Mouse (Mus musculus) mammary gland, adult 2 months (tissue): ENCODE results near the gene Glb1l. TPM values are rescaled to one million over a fixed set of nuclear protein-coding genes. Genes with fewer than 3 reads are reported as not detected.

ENCODE experiments used
- polyA plus RNA-seq: library from polyadenylated mRNA; depleted of rRNA; stranded (reverse); fragments of >200 nt; gene quantifications from 2 replicates; pipeline ENCODE4 v1.2.3, GENCODE M21; 2012; ENCODE audit warnings: low replicate concordance; rRNA removed

The Glb1l gene
- 9.4 and 18.5 TPM in 2 replicates for polyA plus RNA-seq

GRCm38 (mm10) chr1:75210136-75211087 is at the start of gene Glb1l, which contains the start of gene Stk16:
Gene Glb1l (minus strand): TSS chr1:75210813.
Gene Stk16 (plus strand): TSS chr1:75210838.

GRCm38 (mm10) chr1:75236117-75237050 is 25.8 kb upstream of the Glb1l start, which contains the start of gene Dnajb2:
Gene Dnajb2 (plus strand): TSS chr1:75236406.

GRCm38 (mm10) chr1:75231664-75232152 is 21.1 kb upstream of the Glb1l start, which contains the start of gene A630095N17Rik:
Gene A630095N17Rik (minus strand): TSS chr1:75232102.

GRCm38 (mm10) chr1:75219531-75219930 is 8.9 kb upstream of the Glb1l start, which contains the start of gene Tuba4a:
Gene Tuba4a (minus strand): TSS chr1:75219865.

GRCm38 (mm10) chr1:75191622-75192402 is 18.8 kb downstream of the Glb1l start, which contains the start of the genes Ankzf1 and Atg9a:
Gene Ankzf1 (plus strand): TSS chr1:75192151.
Gene Atg9a (minus strand): TSS chr1:75192196.

GRCm38 (mm10) chr1:75180105-75180590 is 30.5 kb downstream of the Glb1l start, which contains the start of gene Abcb6:
Gene Abcb6 (minus strand): TSS chr1:75180392.

GRCm38 (mm10) chr1:75168472-75169464 is 41.8 kb downstream of the Glb1l start, which contains the start of gene Zfand2b:
Gene Zfand2b (plus strand): TSS chr1:75168646.

Other genes with a start within 250 kb of the Glb1l start
- 2.6 and 5.6 TPM in 2 replicates for gene Nhej1, start 85.6 kb downstream of the Glb1l start, polyA plus RNA-seq
- 0.76 and 0.80 TPM in 2 replicates for gene Slc23a3, start 76.9 kb downstream of the Glb1l start, polyA plus RNA-seq
- 66.5 and 70.1 TPM in 2 replicates for gene Cnppd1, start 68.1 kb downstream of the Glb1l start, polyA plus RNA-seq
- gene Retreg2, start 68.0 kb downstream of the Glb1l start, polyA plus RNA-seq = 139 and 161 TPM in 2 replicates
- gene Zfand2b, start 42.2 kb downstream of the Glb1l start, polyA plus RNA-seq = 73.7 and 75.2 TPM in 2 replicates
- gene Abcb6, start 30.4 kb downstream of the Glb1l start, polyA plus RNA-seq = 19.2 and 31.3 TPM in 2 replicates
- gene Ankzf1, start 18.7 kb downstream of the Glb1l start, polyA plus RNA-seq = 13.9 and 17.8 TPM in 2 replicates
- 70.2 and 110 TPM in 2 replicates for gene Atg9a, start 18.6 kb downstream of the Glb1l start, polyA plus RNA-seq
- 187 and 188 TPM in 2 replicates for gene Stk16, start within 50 bp of the Glb1l start, polyA plus RNA-seq
- gene Tuba4a, start 9.1 kb upstream of the Glb1l start, polyA plus RNA-seq = 75.9 and 184 TPM in 2 replicates
- gene A630095N17Rik, start 21.3 kb upstream of the Glb1l start, polyA plus RNA-seq = not detected in 2 replicates
- gene Dnajb2, start 25.6 kb upstream of the Glb1l start, polyA plus RNA-seq = 50.7 and 52.0 TPM in 2 replicates
- gene Ptprn, start 53.7 kb upstream of the Glb1l start, polyA plus RNA-seq = 0.11 and 0.19 TPM in 2 replicates
- not detected in 2 replicates for gene Resp18, start 67.6 kb upstream of the Glb1l start, polyA plus RNA-seq
- gene Dnpep, start 107.2 kb upstream of the Glb1l start, polyA plus RNA-seq = 167 and 178 TPM in 2 replicates
- 24.9 and 299 TPM in 2 replicates for gene Des, start 149.5 kb upstream of the Glb1l start, polyA plus RNA-seq
- 28.4 and 38.3 TPM in 2 replicates for gene Speg, start 164.5 kb upstream of the Glb1l start, polyA plus RNA-seq
- 137 and 159 TPM in 2 replicates for gene Gmppa, start 225.1 kb upstream of the Glb1l start, polyA plus RNA-seq
- gene Asic4, start 239.6 kb upstream of the Glb1l start, polyA plus RNA-seq = 0.08 TPM in 1 of 2 replicates, not detected in the other